Mouse (Mus musculus): Measurements from ENCODE around the gene Pvalb. TPM values are rescaled to one million over a fixed set of nuclear protein-coding genes. Genes with fewer than 3 reads are reported as not detected.

Pvalb gene
- total RNA-seq, 1 experiment: not detected

DNA sequence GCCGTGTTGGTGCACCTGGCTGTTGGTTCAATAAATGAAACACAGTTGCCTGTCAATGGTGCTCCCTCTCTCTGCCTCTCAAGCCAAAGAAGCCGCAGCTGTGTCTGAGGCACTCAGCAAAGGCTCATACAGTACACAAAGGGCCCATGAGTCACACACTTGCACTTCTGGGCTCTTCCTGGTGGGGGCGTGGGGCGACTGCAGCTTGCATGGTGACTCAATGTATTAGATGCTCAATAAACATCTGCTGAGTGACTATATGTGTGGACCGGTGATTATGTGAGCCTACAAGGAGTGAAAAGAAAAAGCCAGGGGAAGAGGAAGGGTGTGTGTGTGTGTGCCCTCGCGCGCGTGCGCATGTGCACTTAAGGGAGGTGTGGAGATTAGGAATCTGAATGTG, 34.5 kb downstream of the Pvalb start:
- TF ChIP-seq ZNF384 (IDR thresholded peaks at IDR 0.05; ENCODE audit: low read depth, low read length) (no peak), HCFC1 (IDR thresholded peaks at IDR 0.05; ENCODE audit: borderline replicate concordance, insufficient read depth, low read length) (no peak), MAFK (IDR thresholded peaks at IDR 0.05; ENCODE audit: insufficient read depth, low read depth, low read length) (no peak), ZC3H11A (IDR thresholded peaks at IDR 0.05; ENCODE audit: borderline replicate concordance, low read depth, low read length) (no peak), CHD2 (IDR thresholded peaks at IDR 0.05; ENCODE audit: low read depth, low read length) (no peak)
- peak; percentile 25 for DNase-seq (ENCODE audit: low read depth, low spot score)
- no peaks in the 10 kb centered on the region for H3K9me3 ChIP-seq (ENCODE audit: control insufficient read depth, insufficient read depth, low read depth, low read length)
- no peak overlapping the region for H3K27ac ChIP-seq (ENCODE audit: insufficient read depth, low read depth, low read length, poor library complexity, severe bottlenecking)
- no peak overlapping the region for H3K9ac ChIP-seq (ENCODE audit: insufficient read depth, low read depth, low read length, poor library complexity, severe bottlenecking)
- in situ Hi-C loops (cut with MboI; ENCODE audit: low sequenced_read_pairs in 2 of 2, unreplicated experiment in 2 of 2): no loop called here
- no peak overlapping the region for H3K4me3 ChIP-seq (ENCODE audit: insufficient read depth in 1 of 2, low read depth in 1 of 2, low read length in 2 of 2, poor library complexity in 1 of 2, severe bottlenecking in 1 of 2)
- H3K36me3 ChIP-seq (ENCODE audit: control insufficient read depth, insufficient read depth, low read length, poor library complexity, severe bottlenecking): no peaks in the 10 kb centered on the region; the same call in 1 of the 2 replicates
- H3K4me1 ChIP-seq (ENCODE audit: control insufficient read depth in 2 of 2, insufficient read depth in 2 of 2, low read length in 2 of 2, poor library complexity in 1 of 2): peaks cover 0 to 7% of the 10 kb centered on the region in 2 experiments; a peak in 1 of 4 replicates

- TF ChIP-seq CHD2 (IDR thresholded peaks at IDR 0.05; ENCODE audit: low read depth, low read length) (no peak), HCFC1 (IDR thresholded peaks at IDR 0.05; ENCODE audit: borderline replicate concordance, insufficient read depth, low read length) (no peak), ZC3H11A (IDR thresholded peaks at IDR 0.05; ENCODE audit: borderline replicate concordance, low read depth, low read length) (no peak), ZNF384 (IDR thresholded peaks at IDR 0.05; ENCODE audit: low read depth, low read length) (no peak), MAFK (IDR thresholded peaks at IDR 0.05; ENCODE audit: insufficient read depth, low read depth, low read length) (no peak)
- Histone ChIP-seq H3K4me3 (ENCODE audit: insufficient read depth in 1 of 2, low read depth in 1 of 2, low read length in 2 of 2, poor library complexity in 1 of 2, severe bottlenecking in 1 of 2) (no peak overlapping the region), H3K27ac (ENCODE audit: insufficient read depth, low read depth, low read length, poor library complexity, severe bottlenecking) (no peak overlapping the region), H3K4me1 (ENCODE audit: control insufficient read depth in 2 of 2, insufficient read depth in 2 of 2, low read length in 2 of 2, poor library complexity in 1 of 2) (peaks cover 0 to 7% of the 10 kb centered on the region in 2 experiments; a peak in 1 of 4 replicates), H3K36me3 (ENCODE audit: control insufficient read depth, insufficient read depth, low read length, poor library complexity, severe bottlenecking) (no peaks in the 10 kb centered on the region; the same call in 1 of the 2 replicates), H3K9ac (ENCODE audit: insufficient read depth, low read depth, low read length, poor library complexity, severe bottlenecking) (no peak overlapping the region), H3K9me3 (ENCODE audit: control insufficient read depth, insufficient read depth, low read depth, low read length) (no peaks in the 10 kb centered on the region)
- DNase-seq (ENCODE audit: low read depth, low spot score): no peak
- in situ Hi-C loops (cut with MboI; ENCODE audit: low sequenced_read_pairs in 2 of 2, unreplicated experiment in 2 of 2): no loop called here
These were observed 35.5 kb downstream of the Pvalb start for GRCm38 (mm10) chr15:78170708-78171107.

GRCm38 (mm10) chr15:78169566-78169965, 36.6 kb downstream of the Pvalb start:
- no peak for DNase-seq (ENCODE audit: low read depth, low spot score)
- Histone ChIP-seq H3K9ac (ENCODE audit: insufficient read depth, low read depth, low read length, poor library complexity, severe bottlenecking) (no peak overlapping the region), H3K4me1 (ENCODE audit: control insufficient read depth in 2 of 2, insufficient read depth in 2 of 2, low read length in 2 of 2, poor library complexity in 1 of 2) (peaks cover 0 to 7% of the 10 kb centered on the region in 2 experiments; a peak in 1 of 4 replicates), H3K4me3 (ENCODE audit: insufficient read depth in 1 of 2, low read depth in 1 of 2, low read length in 2 of 2, poor library complexity in 1 of 2, severe bottlenecking in 1 of 2) (no peak overlapping the region), H3K9me3 (ENCODE audit: control insufficient read depth, insufficient read depth, low read depth, low read length) (no peaks in the 10 kb centered on the region), H3K27ac (ENCODE audit: insufficient read depth, low read depth, low read length, poor library complexity, severe bottlenecking) (no peak overlapping the region), H3K36me3 (ENCODE audit: control insufficient read depth, insufficient read depth, low read length, poor library complexity, severe bottlenecking) (no peaks in the 10 kb centered on the region; the same call in 1 of the 2 replicates)
- TF ChIP-seq HCFC1 (IDR thresholded peaks at IDR 0.05; ENCODE audit: borderline replicate concordance, insufficient read depth, low read length): no peak
- TF ChIP-seq ZC3H11A (IDR thresholded peaks at IDR 0.05; ENCODE audit: borderline replicate concordance, low read depth, low read length): no peak
- TF ChIP-seq CHD2 (IDR thresholded peaks at IDR 0.05; ENCODE audit: low read depth, low read length): no peak
- TF ChIP-seq MAFK (IDR thresholded peaks at IDR 0.05; ENCODE audit: insufficient read depth, low read depth, low read length): no peak
- no peak for TF ChIP-seq ZNF384 (IDR thresholded peaks at IDR 0.05; ENCODE audit: low read depth, low read length)
- in situ Hi-C loops (cut with MboI; ENCODE audit: low sequenced_read_pairs in 2 of 2, unreplicated experiment in 2 of 2): no loop called here

- Histone ChIP-seq H3K9ac (ENCODE audit: insufficient read depth, low read depth, low read length, poor library complexity, severe bottlenecking) (no peak overlapping the region), H3K27ac (ENCODE audit: insufficient read depth, low read depth, low read length, poor library complexity, severe bottlenecking) (no peak overlapping the region), H3K36me3 (ENCODE audit: control insufficient read depth, insufficient read depth, low read length, poor library complexity, severe bottlenecking) (peaks cover 8% of the 10 kb centered on the region; the same call in 1 of the 2 replicates), H3K9me3 (ENCODE audit: control insufficient read depth, insufficient read depth, low read depth, low read length) (no peaks in the 10 kb centered on the region), H3K4me3 (ENCODE audit: insufficient read depth in 1 of 2, low read depth in 1 of 2, low read length in 2 of 2, poor library complexity in 1 of 2, severe bottlenecking in 1 of 2) (no peak overlapping the region), H3K4me1 (ENCODE audit: control insufficient read depth in 2 of 2, insufficient read depth in 2 of 2, low read length in 2 of 2, poor library complexity in 1 of 2) (no peaks in the 10 kb centered on the region)
- DNase-seq (ENCODE audit: low read depth, low spot score): no peak
- in situ Hi-C loops (cut with MboI; ENCODE audit: low sequenced_read_pairs in 2 of 2, unreplicated experiment in 2 of 2): no loop called here
- no peak for TF ChIP-seq HCFC1 (IDR thresholded peaks at IDR 0.05; ENCODE audit: borderline replicate concordance, insufficient read depth, low read length)
- no peak for TF ChIP-seq ZC3H11A (IDR thresholded peaks at IDR 0.05; ENCODE audit: borderline replicate concordance, low read depth, low read length)
- no peak for TF ChIP-seq ZNF384 (IDR thresholded peaks at IDR 0.05; ENCODE audit: low read depth, low read length)
- no peak for TF ChIP-seq MAFK (IDR thresholded peaks at IDR 0.05; ENCODE audit: insufficient read depth, low read depth, low read length)
- no peak for TF ChIP-seq CHD2 (IDR thresholded peaks at IDR 0.05; ENCODE audit: low read depth, low read length)
These were observed 40.9 kb downstream of the Pvalb start for GRCm38 (mm10) chr15:78165292-78165691.

Data from ES-E14 (cell line).